ENCODE assay signal across 14 mouse cellular contexts in genomic region chr8:121788786-121789185, GRCm38 (mm10). TPM values are rescaled to one million over a fixed set of nuclear protein-coding genes. Genes with fewer than 3 reads are reported as not detected.
"Had no signal": no experiment of that assay in that cellular context is flagged by ENCODE, and none has a peak within 500 bp of the region (broad histone marks: within the 10 kb centered on the region; RNA-seq: fewer than 3 reads in every experiment).

No protein-coding gene starts in this region.

- H3K9me3 ChIP-seq: limb, embryonic 13.5 days had no signal

- DNase-seq: kidney, adult 9 months; kidney, postnatal 4 days; left cerebral cortex, postnatal 4 days; lung, adult 18-20 months; midbrain, embryonic 14.5 days; right cerebral cortex, adult 18-20 months; right cerebral cortex, postnatal 25 days; thymus, postnatal 4 days had no signal

- H3K4me2 ChIP-seq: limb, embryonic 13.5 days had no signal

- H3K9ac ChIP-seq: limb, embryonic 13.5 days; liver, embryonic 14.5 days had no signal

- H3K36me3 ChIP-seq: limb, embryonic 13.5 days had no signal

- H3K4me3 ChIP-seq: layer of hippocampus, adult 2 months; limb, embryonic 13.5 days had no signal

- H3K27me3 ChIP-seq: limb, embryonic 13.5 days had no signal

- H3K27ac ChIP-seq: kidney, postnatal 0 days; layer of hippocampus, adult 2 months; limb, embryonic 13.5 days; liver, embryonic 14.5 days; stomach, postnatal 0 days had no signal

RNA-seq across cellular contexts. Expression of gene Jph3, which starts 59.4 kb away (rescaled TPM):
- total RNA-seq: liver, adult 2 months had no signal
- polyA plus RNA-seq: liver, adult 2 months; liver, embryonic 14.5 days had no signal
